Mouse (Mus musculus): ENCODE data around the gene Ndufb11. TPM values are rescaled to one million over a fixed set of nuclear protein-coding genes. Genes with fewer than 3 reads are reported as not detected.

Gene Ndufb11
- total RNA-seq (2015), result 169 and 180 TPM in 2 replicates
- 84.7 and 91.6 TPM in 2 replicates for total RNA-seq (2017)

DNA sequence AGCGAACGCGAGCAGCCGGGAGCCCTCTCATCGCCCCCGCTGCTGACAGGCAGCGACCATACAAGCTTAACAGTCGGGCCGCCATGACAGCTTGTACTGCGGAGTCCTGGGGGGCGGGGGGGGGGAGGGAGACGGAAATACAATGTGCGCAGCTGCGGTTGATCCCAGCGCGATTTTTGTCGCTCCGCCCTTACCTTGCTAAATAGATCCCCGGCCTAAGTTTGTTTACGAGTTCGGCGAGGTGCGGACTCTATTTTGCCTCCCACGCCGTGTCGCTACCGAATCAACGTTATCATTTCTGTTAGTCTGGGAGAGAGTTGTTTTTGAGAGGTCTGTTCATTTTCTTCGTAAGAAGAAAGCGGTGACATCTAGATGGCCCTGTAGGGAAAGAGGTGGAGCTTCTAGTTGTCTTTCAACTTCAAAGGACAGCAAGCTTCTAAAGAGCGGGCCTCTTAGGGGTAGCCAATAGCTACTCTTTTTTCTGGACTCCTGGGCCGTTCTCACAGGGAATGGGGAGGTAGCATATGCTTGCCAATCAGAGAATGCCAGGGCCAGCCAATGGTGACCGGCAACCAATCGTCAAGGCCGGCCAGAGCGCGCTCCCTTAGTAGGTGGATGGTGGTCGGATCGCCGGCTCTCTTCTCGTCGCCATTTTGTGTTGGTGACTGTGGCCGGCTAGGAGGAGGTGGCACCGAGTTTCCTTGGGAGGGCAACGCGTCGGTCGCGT, at the start of gene Ndufb11, which contains the start of gene Rbm10:
Gene Ndufb11 (minus strand): TSS at position 444 of the 727 bp plus-strand sequence.
Gene Rbm10 (plus strand): TSS at position 328 of the 727 bp plus-strand sequence.
- peak; percentile 94 for ATAC-seq (ENCODE audit: poor library complexity, severe bottlenecking)

DNA sequence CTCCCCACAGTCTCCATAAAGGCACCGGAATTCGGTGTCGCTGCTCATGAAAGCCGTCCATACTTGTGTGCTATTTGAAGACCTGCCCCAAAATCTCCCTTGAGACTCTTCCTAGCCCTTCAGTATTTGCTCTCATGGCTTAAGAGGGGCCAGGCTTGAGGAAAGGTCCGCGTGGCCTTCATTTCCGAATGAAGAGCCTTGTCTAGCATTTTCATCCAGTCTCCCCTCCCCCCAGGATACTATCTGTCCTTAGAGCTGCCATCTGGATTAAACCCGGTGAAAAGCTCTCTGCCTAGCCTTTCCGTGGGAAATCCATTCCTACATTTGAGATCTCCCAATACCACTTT, 46.0 kb upstream of the Ndufb11 start:
- no peak for ATAC-seq (ENCODE audit: poor library complexity, severe bottlenecking)

DNA sequence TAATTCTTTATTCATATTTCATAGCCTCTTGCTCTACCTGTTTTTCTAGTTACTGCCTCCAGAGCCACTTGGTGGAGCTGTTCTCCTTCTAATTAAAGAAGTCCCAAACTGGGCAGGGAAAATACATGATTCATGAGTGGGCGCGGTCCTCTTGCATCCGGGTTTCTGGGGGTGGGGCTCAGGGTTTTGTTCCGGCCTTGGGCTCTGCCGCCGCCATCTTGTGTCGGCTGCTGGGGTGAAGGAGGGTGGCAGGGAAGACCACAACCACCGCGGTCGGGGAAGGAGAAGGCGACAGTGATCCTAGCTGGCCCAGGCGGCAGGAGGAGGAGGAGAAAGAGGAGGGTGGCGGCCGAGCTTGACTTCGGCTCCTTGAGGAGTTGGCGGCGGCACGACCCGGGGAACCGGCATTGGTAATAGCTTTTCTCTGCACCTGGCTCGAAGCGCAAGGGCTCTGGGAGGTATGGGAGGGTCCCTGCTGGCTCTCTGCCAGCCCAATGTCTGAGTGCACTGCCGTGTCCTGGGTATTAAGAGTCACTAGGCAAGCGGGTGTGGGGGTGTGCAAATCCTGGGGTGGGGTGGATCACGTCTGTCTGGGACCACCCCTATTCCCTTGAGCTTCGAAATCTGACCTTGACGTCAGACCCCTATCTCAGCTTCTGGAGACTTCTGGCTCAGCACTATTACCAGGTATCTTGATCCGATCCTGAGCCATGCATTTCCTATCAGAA, 45.5 kb upstream of the Ndufb11 start:
- peak; percentile 94 for ATAC-seq (ENCODE audit: poor library complexity, severe bottlenecking)

GRCm38 (mm10) chrX:20662317-20662715, 44.9 kb upstream of the Ndufb11 start:
- no peak for ATAC-seq (ENCODE audit: poor library complexity, severe bottlenecking)

GRCm38 (mm10) chrX:20658891-20659406, 41.5 kb upstream of the Ndufb11 start:
- 0 out of 2 replicates have a peak, but pooled peaks have one; percentile 2 for ATAC-seq (ENCODE audit: poor library complexity, severe bottlenecking)

- peak; percentile 71 for ATAC-seq (ENCODE audit: poor library complexity, severe bottlenecking)
These were observed 40.7 kb upstream of the Ndufb11 start, which contains the start of gene Uba1 for GRCm38 (mm10) chrX:20658026-20658652. TSS of gene Uba1 (plus strand) at chrX:20658326.

- no peak for ATAC-seq (ENCODE audit: poor library complexity, severe bottlenecking)
These were observed 40.2 kb upstream of the Ndufb11 start for GRCm38 (mm10) chrX:20657593-20657992.

GRCm38 (mm10) chrX:20644780-20645179, 27.4 kb upstream of the Ndufb11 start:
- ATAC-seq (ENCODE audit: poor library complexity, severe bottlenecking), result no peak

- no peak for ATAC-seq (ENCODE audit: poor library complexity, severe bottlenecking)
These were observed 20.7 kb upstream of the Ndufb11 start for GRCm38 (mm10) chrX:20638141-20638540.

- ATAC-seq (ENCODE audit: poor library complexity, severe bottlenecking), result peak; percentile 19
These were observed 532 bp upstream of the Ndufb11 start for GRCm38 (mm10) chrX:20617903-20618399.

DNA sequence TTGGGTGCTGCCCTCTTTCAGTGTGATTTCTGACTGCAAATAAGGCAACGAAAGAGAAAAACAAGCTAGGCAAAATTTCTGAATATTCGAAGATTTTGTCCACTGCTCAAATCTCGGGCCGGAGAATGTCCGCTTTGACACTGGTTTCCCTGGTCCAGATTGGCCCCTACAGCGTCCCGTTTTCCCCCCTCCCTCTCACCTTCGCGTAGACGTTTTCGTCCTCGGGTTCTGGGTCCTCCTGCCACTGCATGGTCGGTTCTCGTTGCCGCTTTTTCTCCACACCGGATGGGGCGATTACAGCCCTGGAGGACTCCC, 601 bp downstream of the Ndufb11 start:
- peak; percentile 17 for ATAC-seq (ENCODE audit: poor library complexity, severe bottlenecking)

- ATAC-seq (ENCODE audit: poor library complexity, severe bottlenecking), result peak; percentile 71
These were observed 8.9 kb downstream of the Ndufb11 start for GRCm38 (mm10) chrX:20608500-20608899.

GRCm38 (mm10) chrX:20587968-20588367, 29.5 kb downstream of the Ndufb11 start:
- no peak for ATAC-seq (ENCODE audit: poor library complexity, severe bottlenecking)

DNA sequence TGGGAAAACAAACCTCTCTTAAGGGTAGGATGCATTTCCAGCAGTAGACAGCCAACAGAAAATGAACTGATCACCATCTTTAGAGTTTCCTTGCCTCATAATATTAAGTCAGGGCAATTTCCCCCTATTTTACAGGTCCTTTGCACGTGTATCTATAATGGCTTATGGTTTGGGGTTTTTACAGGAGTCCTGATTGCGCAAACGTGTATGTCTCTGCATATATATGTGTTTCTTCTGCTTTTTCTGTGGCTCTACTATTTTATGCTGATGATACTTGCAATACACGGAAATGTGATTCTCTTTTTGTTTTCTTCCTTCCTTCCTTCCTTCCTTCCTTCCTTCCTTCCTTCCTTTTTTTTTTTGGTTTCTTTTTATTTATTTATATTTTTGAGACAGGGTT, 43.5 kb downstream of the Ndufb11 start:
- peak; percentile 43; the same call in 1 of the 2 replicates for ATAC-seq (ENCODE audit: poor library complexity, severe bottlenecking)

- ATAC-seq (ENCODE audit: poor library complexity, severe bottlenecking), result no peak
These were observed 44.7 kb downstream of the Ndufb11 start for GRCm38 (mm10) chrX:20572683-20573082.

DNA sequence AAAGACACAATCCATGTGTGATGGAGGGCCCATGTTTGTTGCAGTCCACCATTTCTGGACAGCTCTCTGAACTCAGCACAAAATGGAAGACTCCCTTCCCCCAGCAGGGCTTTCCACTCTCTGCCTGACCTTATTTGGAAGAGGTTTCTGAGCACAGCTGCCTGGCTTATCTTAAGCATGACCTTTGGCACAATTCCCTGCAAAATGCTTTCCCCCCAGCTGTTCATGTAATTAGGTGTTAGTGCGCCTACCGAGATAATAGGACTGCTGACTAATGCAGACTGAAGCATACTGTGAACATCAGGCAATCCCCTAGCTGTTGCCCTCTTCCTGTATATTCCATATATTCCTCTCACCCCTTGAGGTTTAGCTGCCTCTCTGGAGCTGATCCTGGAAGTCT, 46.4 kb downstream of the Ndufb11 start:
- ATAC-seq (ENCODE audit: poor library complexity, severe bottlenecking), result no peak

Other genes with a start within 250 kb of the Ndufb11 start
- gene Jade3, start 191.9 kb downstream of the Ndufb11 start, total RNA-seq (2015), result 3.2 and 4.8 TPM in 2 replicates
- gene Jade3, start 191.9 kb downstream of the Ndufb11 start, total RNA-seq (2017), result 4.3 and 6.7 TPM in 2 replicates
- gene Rgn, start 67.8 kb downstream of the Ndufb11 start, total RNA-seq (2015), result not detected in 2 replicates
- gene Rgn, start 67.8 kb downstream of the Ndufb11 start, total RNA-seq (2017), result not detected in 2 replicates
- 17.3 and 19.2 TPM in 2 replicates for gene Rbm10, start 116 bp downstream of the Ndufb11 start, total RNA-seq (2015)
- gene Rbm10, start 116 bp downstream of the Ndufb11 start, total RNA-seq (2017), result 44.0 and 47.9 TPM in 2 replicates
- 116 and 133 TPM in 2 replicates for gene Uba1, start 40.7 kb upstream of the Ndufb11 start, total RNA-seq (2015)
- 142 and 148 TPM in 2 replicates for gene Uba1, start 40.7 kb upstream of the Ndufb11 start, total RNA-seq (2017)
- 41.2 and 53.5 TPM in 2 replicates for gene Cdk16, start 70.3 kb upstream of the Ndufb11 start, total RNA-seq (2015)
- gene Cdk16, start 70.3 kb upstream of the Ndufb11 start, total RNA-seq (2017), result 21.7 and 22.9 TPM in 2 replicates
- 5.5 and 5.8 TPM in 2 replicates for gene Usp11, start 86.3 kb upstream of the Ndufb11 start, total RNA-seq (2015)
- 5.1 and 5.2 TPM in 2 replicates for gene Usp11, start 86.3 kb upstream of the Ndufb11 start, total RNA-seq (2017)
- 52.8 and 56.6 TPM in 2 replicates for gene Araf, start 180.2 kb upstream of the Ndufb11 start, total RNA-seq (2015)
- 25.9 and 41.2 TPM in 2 replicates for gene Araf, start 180.2 kb upstream of the Ndufb11 start, total RNA-seq (2017)